In genomic region chr17:78603872-78604271, GRCm38 (mm10) we compare ENCODE assay signal across 8 mouse cellular contexts.
DNase-seq lines count a peak whose midpoint lies in the region; ATAC-seq and TF ChIP-seq lines count a peak whose summit lies in the region.

No protein-coding gene starts in this region.

- no peaks in the 10 kb centered on the region for H3K27me3 ChIP-seq in neural tube, embryonic 12.5 days (replicated peaks)

- 47% methylated on average over 8 of the region's 8 CpGs for WGBS in neural tube, embryonic 12.5 days

- no peak overlapping the region for H3K27ac ChIP-seq in cortical plate, adult 2 months (ENCODE audit: insufficient read depth, low read length)
- no peak overlapping the region for H3K27ac ChIP-seq in gastrocnemius, adult 2 months
- no peak overlapping the region for H3K27ac ChIP-seq in neural tube, embryonic 12.5 days

- peak; percentile 80 for TF ChIP-seq CTCF in cortical plate, adult 2 months (IDR thresholded peaks at IDR 0.05; ENCODE audit: extremely low read depth, insufficient read depth, low read length)
- TF ChIP-seq CTCF in gastrocnemius, adult 2 months (IDR thresholded peaks at IDR 0.05), result peak; percentile 91

- ATAC-seq in neural tube, embryonic 12.5 days (ENCODE audit: low FRiP score, low read depth), result 0 out of 2 replicates have a peak, but pooled peaks have one; percentile 5

- intact Hi-C loops in gastrocnemius, adult 2 months (cut with DNase I), result no loop called here
- intact Hi-C loops in left cerebral cortex, postnatal 25 days (cut with DNase I), result loop anchor here (5.0 kb wide), 3 partner anchors 133 to 402 kb away; partner anchors contain the start of genes Crim1, Fez2 and Strn

- no peak overlapping the region for H3K4me2 ChIP-seq in neural tube, embryonic 12.5 days (replicated peaks)

- TF ChIP-seq POLR2A in cortical plate, adult 2 months (IDR thresholded peaks at IDR 0.05; ENCODE audit: extremely low read depth, insufficient read depth, low read length), result no peak

- H3K4me3 ChIP-seq in cortical plate, adult 2 months (ENCODE audit: insufficient read depth, low read length), result no peak overlapping the region
- peak overlapping the region; percentile 46; the same call in 1 of the 2 replicates for H3K4me3 ChIP-seq in gastrocnemius, adult 2 months
- H3K4me3 ChIP-seq in neural tube, embryonic 12.5 days, result no peak overlapping the region

- no peak overlapping the region for H3K9ac ChIP-seq in neural tube, embryonic 12.5 days

- no peaks in the 10 kb centered on the region for H3K36me3 ChIP-seq in neural tube, embryonic 12.5 days

- peak; percentile 76 for DNase-seq in CD4-positive, CD25-positive, alpha-beta regulatory T cell, adult 2 months (ENCODE audit: low read depth, low spot score)
- peak; percentile 67 to 74 for DNase-seq in adrenal gland, adult 18-20 months (ENCODE audit: low spot score in 2 of 2)
- peak; percentile 75 for DNase-seq in gastrocnemius, adult 2 months
- DNase-seq in induced T-regulatory cell, adult 2 months (ENCODE audit: low read depth), result peak; percentile 81
- DNase-seq in left cerebral cortex, postnatal 25 days (ENCODE audit: low spot score in 2 of 2), result peak; percentile 82
- peak; percentile 56 for DNase-seq in thymus, postnatal 14 days

- no peaks in the 10 kb centered on the region for H3K9me3 ChIP-seq in neural tube, embryonic 12.5 days

- peaks cover 2% of the 10 kb centered on the region; the same call in 1 of the 2 replicates for H3K4me1 ChIP-seq in cortical plate, adult 2 months (ENCODE audit: control insufficient read depth, insufficient read depth, low read length)
- H3K4me1 ChIP-seq in neural tube, embryonic 12.5 days, result no peaks in the 10 kb centered on the region
